Mouse (Mus musculus): ENCODE results near the gene Elf2. TPM values are rescaled to one million over a fixed set of nuclear protein-coding genes. Genes with fewer than 3 reads are reported as not detected.

The Elf2 gene
- total RNA-seq (2022), result 10 to 100 TPM; 40.6 to 52.9 (median 50.9) TPM

DNA sequence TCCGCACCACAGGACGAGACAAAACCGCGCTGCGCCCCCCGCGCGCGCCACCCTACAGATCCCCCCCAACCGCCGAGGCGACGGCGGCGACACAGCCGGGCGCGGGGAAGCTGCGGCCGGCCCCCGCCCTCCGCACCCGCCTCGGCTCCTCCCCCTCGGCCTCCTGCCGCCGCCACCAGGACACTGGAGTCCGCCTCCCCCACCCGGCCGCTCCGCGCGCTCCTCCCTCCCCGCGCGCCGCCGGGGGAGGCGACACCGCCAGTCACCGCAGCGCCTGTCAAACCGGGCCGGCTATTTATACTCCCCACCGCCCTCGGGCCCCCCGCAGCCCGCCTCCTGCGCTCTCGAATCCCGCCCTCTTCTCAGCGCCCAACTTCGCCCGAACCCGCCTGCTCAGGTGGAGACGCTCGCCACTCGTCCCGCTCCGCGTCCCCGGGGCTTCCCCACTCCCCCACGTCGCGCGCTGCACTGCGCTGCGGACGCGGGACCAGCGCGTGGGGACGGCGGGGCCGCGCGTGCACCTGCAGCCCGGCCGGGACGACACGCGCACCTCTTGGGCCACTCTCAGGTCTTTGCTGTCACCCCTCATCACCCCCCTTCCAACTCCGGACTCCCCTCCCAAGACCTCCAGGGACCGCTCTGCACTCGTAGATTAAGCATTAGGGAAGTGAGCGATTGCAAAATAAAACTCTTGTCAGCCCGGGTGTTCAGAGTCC lies at the start of gene Elf2:
TSS of gene Elf2 (minus strand) at position 112 of the 716 bp plus-strand sequence.
- peak; percentile 85 for DNase-seq (ENCODE audit: low spot score)

DNA sequence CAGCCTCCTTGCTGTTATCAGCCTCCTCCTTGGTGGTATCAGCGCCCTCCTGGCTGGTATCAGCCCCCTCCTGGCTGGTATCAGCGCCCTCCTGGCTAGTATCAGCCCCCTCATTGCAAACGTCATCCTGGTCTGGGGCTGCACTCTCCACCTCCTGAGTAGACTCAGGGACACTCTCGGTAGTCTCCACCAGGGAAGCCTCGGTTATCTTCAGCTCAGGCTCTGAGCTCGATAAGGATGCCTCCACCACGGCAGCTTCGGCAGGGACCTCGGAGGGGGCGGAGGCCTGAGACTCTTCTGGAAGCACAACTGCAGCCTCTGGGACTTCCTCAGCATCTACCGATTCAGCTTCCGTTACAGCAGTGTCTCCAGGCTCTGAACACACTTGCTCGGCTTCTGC lies 48.4 kb upstream of the Elf2 start:
- no peak for DNase-seq (ENCODE audit: low spot score)

DNA sequence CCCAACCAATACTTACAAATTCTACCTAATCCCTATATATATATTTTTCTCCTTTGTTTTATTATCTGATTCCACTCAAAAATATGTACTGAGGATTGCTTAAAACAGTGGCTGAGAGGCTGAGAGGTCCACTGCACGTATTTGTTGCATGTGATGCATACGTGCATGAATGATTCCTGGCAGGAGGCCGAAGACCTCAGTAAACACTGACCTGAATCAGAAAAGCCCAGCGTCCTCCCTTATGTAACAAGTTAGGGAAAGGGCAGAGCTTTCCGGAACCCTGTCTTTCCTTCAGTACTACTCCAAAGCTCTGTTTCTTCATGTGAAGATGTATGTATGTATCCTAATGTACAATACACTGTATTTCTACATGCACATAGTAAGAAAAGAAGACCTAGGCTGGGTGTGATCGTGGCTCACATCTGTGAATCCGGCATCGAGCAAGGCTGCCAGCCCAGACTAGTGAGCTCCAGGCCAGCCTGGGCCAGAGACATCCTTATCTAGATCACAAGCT lies 47.5 kb upstream of the Elf2 start:
- no peak for DNase-seq (ENCODE audit: low spot score)

DNA sequence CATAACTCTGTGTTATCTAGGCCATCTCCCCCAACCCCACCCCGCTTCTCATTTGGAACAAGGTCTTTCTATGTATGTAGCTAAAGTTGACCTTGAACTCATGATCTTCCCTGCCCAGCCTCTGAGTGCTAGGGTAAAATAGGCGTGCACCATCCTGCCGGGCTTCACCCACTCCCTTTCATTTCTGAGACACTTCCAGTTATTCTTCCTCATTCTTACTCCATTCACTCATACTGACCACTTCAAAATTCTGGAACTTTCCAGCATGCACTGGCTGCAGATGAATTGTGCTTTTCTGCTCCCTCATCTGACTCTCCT lies 46.6 kb upstream of the Elf2 start:
- no peak for DNase-seq (ENCODE audit: low spot score)

DNA sequence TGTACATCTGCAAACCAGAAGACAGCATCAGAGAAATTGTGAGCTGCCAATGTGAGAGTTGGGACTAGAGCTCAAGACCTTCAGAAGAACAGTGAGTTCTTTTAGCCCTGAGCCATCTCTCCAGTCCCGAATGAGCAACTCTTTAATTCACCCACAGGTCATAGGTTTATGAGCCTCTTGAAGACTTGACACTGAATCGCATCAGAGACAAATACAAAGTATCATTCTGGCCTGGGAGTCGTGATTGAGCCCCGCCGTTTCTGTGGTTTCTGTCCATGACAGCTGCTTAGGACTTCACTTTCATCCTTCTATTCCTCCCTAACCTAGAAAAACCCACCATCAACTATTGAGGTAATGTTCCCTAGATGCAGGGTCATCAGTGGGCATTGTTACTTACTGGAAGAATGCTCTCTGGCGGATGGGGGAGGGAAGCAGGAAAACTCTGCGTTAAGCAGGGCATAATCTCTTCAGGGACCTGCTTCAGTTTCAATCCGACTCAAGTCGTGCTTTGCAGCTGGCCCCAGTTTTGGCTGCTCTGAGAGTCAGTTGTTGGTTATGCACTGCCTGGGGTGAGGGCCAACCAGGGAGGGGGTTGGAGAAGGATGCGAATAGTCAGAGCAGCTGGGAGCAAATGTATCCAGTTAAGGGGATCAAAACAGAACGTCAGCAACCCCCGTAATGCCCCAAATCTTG lies 46.1 kb upstream of the Elf2 start:
- DNase-seq (ENCODE audit: low spot score), result peak; percentile 16

DNA sequence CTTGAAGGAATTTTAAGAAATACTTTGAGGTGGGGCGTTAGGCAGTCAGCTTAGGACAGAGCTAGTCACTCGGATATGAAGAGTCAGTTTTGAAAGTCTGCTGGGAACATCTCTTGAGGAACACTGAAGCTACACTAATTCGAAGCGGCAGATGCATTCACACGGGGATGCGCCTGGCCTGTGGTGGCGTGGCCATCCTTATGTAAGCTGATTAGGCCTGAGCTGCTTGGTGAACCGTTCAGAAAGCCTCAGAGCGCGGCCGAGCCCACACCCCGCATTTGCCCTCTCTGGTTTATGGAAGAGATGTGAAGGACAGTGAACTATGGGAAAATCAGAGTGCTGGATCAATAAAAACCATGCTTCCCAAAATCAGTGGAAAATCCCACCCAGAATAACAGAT lies 42.9 kb upstream of the Elf2 start:
- DNase-seq (ENCODE audit: low spot score), result no peak

DNA sequence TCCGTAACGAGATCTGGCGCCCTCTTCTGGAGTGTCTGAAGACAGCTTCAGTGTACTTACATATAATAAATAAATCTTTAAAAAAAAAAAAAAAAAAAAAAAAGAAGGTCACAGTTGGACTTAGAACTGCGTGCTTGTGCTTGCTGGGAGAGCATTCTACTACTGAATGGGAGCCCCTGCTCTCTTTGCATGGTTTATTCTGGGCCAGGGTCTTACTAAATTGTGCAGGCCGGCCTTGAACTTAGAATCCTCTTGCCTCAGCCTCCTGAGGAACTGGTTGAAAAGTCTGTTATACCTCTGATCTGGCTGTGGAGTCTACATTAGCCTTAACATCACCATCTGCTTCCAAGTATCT lies 40.2 kb upstream of the Elf2 start:
- DNase-seq (ENCODE audit: low spot score), result no peak

DNA sequence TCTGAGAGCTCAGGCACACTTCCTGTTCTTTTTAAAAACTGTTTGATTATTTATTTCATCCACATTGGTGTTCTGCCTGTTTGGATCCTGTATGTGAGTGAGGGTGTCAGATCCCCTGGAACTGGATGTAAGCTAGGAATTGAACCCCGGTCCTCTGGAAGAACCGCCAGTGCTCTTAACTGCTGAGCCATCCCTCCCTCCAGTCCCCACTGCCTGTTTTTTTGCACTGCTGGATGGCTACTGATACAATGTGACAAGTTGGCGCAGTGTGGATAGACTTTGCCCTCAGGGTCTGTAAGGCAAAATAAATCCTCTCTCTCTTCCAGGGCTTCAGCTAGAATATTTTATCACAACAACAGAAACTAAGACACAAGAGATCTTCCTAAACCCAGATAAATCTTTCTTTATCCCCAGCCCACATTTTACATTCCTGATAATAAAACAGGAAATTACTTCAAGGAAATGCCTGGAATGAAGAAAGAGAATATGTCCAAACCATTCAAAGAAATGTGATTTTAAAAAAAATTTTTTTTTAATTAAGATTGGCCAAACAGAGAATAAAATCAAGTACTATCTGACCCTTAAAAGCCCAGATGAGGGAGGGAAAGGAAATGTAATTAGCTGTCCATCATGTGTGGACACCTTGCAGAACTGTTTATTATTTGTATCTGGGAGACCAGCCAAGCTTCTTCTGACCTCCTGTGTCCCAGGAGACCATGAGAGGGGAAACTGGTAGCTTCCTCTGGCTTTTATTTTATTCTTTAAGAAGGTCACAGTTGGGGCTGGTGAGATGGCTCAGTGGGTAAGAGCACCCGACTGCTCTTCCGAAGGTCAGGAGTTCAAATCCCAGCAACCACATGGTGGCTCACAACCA lies 39.6 kb upstream of the Elf2 start:
- DNase-seq (ENCODE audit: low spot score), result peak; percentile 69

DNA sequence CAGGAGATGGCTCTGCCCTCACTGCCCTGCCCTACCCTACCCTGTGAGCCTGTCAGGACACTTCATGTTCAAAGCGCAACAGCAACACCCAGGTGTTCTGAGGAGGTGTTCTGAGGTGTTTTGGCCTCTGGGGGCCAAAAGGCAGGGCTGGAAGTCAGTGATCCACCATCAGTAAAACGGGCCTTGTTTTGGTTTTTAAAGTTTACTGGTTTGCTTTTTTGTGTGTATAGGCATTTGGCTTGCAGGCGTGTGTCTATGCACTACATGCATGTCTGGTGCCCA lies 38.1 kb upstream of the Elf2 start:
- no peak for DNase-seq (ENCODE audit: low spot score)

DNA sequence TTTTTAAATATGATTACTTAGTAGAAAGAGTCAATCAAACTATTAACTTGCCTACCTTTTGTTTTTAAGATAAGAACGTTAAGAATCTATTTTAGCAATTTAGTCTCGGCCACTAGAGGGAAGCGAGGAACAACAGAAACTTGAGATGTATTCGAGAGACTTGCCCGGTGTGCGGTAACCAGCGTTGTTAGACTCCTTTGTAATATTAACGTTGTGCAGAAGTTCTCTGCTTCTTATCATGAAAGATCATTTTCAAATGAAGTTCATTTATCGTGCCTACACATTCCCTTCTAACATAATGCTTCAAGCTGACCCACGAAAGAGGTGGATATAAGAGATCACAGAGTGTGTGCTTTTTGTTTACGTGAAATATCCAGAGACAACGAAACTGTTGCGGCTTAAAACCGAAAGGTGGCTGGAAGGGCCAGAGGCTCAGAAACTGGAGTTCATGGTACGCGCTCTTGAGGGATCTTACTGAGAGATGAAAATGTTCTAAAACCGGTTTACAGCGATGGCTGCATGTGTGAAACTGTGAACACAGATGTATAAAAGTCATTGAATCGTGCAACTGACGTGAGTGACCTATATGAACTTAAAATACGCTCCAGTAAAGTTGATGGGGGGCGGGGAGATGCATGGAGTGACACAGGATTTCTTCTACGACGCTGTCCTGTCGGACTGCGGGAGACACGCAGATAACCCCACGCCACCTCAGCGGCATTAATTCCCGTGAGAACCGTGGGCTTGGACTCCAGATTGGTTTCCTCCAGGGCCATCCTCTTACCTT lies 37.6 kb upstream of the Elf2 start:
- DNase-seq (ENCODE audit: low spot score), result peak; percentile 48

DNA sequence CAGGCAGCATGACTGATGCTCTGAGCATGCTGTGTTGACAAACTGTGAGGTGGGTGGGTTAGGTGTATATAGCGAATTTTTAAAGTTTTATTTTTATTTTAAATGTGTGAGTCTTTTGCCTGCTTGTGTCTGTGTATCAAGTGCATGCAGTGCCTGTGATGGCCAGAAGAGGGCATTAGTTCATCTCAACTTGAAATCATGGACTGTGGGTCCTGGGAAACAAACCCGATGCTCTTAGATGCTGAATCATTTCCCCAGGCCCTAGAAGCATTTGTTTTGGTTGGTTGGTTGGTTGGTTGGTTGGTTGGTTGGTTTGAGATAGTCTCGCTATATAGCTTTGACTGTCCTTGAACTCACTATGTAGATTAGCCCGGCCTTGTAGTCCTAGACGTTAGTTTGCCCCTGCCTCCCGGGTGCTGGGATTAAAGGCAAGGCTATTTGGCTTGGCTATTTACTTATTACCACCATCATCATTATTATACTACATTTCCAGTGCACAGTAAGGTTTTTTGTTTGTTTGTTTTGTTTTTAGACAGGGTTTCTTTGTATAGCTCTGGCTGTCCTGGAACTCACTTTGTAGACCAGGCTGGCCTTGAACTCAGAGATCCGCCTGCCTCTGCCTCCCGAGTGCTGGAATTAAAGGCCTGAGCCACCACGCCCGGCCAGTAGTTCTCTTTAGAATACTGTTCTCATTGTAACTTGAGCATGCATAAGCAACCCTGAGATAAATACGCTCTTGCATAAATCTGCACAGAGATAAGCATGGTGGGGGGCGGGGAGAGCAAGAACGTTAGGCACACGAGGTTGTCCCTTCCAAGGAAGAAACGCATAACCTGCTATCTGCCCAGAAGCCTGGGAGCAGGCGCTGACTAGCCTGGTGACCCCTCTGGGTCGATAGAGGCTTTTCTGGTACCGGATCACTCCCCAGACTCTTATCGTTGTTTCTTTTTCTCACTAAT lies 35.1 kb upstream of the Elf2 start:
- DNase-seq (ENCODE audit: low spot score), result peak; percentile 54

DNA sequence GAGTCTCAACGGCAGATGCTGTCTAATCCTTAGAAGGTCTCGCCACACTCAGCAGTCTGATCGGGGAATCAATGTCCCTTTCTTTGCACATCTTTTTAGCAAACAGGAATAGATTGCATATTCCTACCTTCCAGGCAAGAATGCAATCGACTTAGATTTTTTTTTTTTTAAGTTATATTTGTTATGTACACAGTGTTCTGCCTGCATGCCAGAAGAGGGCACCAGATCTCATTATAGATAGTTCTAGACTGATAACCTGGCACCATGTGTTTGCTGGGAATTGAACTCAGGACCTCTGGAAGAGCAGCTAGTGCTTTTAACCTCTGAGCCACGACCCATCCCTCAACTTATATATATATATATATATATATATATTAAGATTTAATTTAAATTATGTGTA lies 33.1 kb upstream of the Elf2 start:
- no peak for DNase-seq (ENCODE audit: low spot score)

DNA sequence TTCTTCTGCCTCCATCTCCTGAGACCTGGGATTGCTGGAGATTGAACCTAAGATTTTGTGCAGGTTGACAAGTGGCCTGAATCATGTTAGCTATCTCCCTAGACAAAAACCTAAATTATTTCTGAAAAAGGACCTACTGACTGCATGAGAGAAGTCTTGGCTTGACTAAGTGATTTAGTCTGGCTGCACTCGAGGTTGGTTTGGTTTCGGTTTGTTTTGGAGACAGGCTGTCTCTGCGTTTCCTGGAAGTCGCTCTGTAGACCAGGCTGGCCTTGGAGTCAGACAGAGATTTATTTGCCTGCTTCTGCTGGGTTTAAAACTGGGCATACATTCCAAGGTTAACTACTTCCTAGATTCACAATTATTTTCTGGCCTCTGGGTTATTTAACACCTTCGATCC lies 32.4 kb upstream of the Elf2 start:
- no peak for DNase-seq (ENCODE audit: low spot score)

DNA sequence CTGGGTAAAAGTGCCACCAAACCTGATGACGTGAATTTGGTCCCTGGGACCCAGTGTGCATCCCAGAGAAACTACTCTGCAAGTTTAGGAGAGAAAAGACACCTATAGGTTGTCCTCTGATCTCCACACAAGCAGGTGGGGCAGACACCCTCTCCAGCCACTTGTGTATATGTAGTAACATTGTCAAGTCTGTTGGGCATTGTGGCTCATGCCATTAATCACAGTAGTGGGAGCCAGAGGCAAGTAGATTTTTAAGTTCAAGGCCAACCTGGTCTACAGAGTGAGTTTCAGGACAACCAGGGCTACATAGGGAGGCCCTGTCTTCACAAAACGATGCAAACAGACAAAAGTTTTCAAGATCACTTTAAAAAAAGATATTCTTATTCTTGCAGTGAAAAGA lies 31.4 kb upstream of the Elf2 start:
- DNase-seq (ENCODE audit: low spot score), result no peak

DNA sequence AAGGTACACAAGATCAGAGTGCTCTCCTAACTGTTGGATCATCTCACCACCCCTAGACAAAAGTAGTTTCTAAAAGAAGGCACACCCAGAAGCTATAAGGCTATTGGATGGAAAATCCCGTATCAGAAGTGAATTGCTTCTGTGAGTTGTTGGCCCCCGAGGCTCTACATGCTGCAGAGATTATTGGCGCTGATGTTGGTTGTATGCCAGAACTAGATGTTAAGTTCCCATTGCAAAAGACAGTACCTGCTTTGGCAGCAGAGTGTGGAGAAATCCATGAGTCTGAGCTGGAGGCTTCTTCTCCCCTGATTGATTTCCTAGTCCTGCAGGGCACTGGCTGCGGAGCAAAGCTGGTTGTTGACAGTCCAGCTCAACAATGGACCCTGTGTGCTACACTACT lies 27.5 kb upstream of the Elf2 start:
- no peak for DNase-seq (ENCODE audit: low spot score)

DNA sequence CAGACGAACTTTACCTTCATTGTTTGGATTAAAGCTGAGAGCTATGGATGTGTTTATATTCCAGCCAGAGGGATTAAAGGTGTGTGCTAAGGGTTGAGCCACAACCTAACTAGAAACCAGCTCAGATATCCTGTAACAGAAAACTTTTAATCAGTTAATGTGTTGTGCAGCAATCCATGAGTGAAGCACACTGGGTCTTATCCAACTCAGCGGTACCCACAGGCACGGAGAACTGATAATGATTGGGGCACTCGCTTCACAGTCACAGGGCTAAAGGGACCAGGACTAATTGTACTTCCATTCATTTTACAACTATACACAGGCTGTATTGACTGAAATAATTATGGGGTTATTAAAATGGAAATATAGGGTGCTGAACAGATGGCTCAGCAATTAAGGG lies 26.5 kb upstream of the Elf2 start:
- DNase-seq (ENCODE audit: low spot score), result no peak

DNA sequence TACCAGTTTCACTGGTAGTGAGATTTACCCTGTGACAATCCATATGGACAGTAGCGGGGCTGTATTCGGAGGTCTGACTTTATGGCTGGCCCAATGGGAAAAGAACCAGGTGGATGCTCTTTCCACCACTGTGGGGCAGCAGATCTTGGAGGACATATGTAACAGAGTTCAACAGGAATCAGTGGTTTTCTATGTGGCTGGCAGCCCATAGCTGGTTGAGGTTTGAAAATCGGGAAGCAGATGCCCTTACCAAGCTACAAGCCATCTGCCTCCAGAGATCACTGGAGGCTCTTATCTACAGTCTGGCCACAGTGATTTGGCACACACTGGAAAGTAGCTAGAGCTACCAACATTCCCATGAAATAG lies 25.0 kb upstream of the Elf2 start:
- DNase-seq (ENCODE audit: low spot score), result no peak

DNA sequence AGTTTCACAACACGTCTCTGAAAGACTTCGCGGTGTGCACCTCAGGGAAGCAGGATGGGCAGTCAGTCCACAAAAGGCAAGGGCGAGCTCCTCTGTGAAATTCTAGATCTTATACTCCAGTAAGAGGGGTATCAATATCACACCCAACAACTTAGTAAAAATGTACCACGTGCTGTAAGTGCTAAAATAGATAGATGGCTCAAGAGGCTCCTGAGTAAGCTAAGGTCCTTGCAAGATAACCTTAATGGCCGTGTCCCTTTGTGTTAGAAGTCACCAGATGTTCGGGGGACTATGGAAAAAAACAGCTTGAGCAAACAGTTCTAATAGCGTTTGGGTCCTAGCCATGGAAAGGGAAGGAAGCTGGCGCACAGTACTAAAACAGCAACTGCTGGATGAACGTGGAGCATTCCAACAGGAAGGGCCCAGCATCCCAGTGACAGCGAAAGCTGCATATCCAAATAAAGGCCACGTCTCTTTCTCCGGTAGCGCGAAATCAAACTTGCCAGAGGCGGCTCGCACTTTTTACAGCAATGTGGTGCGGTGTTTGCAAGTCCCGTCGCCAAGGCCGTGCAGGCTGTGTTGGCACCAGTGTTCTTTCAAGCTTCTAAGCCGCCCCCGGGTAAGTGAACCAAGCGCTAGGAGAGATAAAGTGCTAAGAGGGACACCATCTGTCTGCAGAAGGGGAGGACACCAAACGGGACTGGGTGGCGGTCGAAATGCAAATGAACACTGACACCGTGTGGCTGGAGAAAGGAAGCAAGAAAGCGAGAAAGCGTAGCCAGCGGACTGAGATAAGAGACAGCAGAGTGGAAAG lies 24.4 kb upstream of the Elf2 start:
- peak; percentile 80 for DNase-seq (ENCODE audit: low spot score)

DNA sequence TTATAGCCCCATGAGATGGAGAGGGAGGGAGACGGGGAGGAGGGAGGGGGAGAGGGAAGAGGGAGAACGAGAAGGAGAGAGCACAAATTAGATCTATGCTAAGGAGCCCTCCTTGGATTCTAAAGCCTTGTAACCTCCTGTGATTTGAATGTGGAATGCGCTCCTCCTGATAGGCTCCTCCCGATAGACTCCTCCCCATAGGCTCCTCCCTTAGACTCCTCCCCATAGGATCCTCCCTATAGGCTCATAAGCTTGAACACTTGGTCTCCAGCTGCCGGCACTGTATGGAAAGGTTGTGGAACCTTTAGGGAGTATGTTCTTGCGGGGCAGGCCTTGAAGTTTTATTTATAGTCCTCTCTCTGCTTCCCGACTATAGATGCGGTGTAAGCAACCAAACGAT lies 20.6 kb upstream of the Elf2 start:
- no peak for DNase-seq (ENCODE audit: low spot score)
